Mouse (Mus musculus): Measurements from ENCODE around the gene Tecpr1. TPM values are rescaled to one million over a fixed set of nuclear protein-coding genes. Genes with fewer than 3 reads are reported as not detected.

The Tecpr1 gene
- polyA plus RNA-seq (2021; fragmentation: Nextera tagmentation): 25.5 and 32.1 TPM in 2 replicates
- long read RNA-seq, experiment 1, full-length matches to known transcripts: 203 of 291 reads
- long read RNA-seq, experiment 1, partial matches to known transcripts: 60 of 291 reads
- long read RNA-seq, experiment 1, other reads (novel, unspliced or antisense): 28 of 291 reads
- long read RNA-seq, experiment 2, full-length matches to known transcripts: 13 of 76 reads
- long read RNA-seq, experiment 2, partial matches to known transcripts: 33 of 76 reads
- long read RNA-seq, experiment 2, other reads (novel, unspliced or antisense): 30 of 76 reads

DNA sequence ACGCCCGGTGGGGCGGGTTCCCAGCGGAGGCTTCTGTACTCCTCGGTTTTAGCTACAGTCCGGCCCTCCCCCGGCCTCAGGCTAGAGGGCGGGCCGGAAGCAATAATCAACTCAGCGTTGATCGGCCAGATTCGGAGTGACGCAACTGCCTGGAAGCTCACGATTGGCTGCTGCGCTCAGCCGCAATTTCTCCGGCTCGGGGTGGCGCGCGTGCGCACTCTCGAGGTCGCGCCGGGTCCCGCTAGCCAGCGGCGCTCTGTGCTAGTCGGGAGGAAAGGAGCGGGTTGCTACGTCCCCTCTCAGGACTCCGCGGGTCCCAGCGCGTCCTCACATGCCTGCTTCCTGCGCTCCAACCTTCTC, at the start of gene Tecpr1:
Gene Tecpr1 (minus strand): TSS at position 113 of the 360 bp plus-strand sequence.

DNA sequence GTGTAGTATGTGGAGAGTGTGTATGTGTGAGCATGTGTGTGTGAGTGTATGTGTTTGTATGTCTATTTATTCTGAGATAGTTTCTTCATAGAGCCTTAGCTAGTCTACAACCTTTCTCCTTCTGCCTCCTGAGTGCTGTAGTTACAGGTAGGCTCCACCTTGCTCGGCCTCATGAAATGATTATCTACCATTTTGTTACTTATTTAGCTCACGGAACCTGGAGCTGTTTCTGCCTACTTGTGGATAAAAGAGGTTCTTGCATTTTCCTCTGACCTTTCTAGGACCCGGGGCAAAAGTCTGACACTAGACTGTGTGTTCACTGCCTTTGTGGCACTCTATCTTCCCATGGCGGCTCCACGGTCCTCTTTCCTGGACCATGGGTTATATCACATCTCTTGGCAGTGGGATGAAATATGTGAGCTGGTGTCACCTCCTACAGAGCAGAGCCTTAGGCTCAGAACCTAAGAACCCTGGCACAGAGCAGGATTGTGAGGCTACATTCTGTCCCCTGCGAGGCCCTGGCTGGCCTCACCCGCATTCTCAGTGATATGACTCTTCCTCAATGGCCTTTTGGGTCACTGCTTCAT, 20.6 kb upstream of the Tecpr1 start, which contains the start of gene Bri3:
Gene Bri3 (plus strand): TSS at position 537 of the 587 bp plus-strand sequence.

DNA sequence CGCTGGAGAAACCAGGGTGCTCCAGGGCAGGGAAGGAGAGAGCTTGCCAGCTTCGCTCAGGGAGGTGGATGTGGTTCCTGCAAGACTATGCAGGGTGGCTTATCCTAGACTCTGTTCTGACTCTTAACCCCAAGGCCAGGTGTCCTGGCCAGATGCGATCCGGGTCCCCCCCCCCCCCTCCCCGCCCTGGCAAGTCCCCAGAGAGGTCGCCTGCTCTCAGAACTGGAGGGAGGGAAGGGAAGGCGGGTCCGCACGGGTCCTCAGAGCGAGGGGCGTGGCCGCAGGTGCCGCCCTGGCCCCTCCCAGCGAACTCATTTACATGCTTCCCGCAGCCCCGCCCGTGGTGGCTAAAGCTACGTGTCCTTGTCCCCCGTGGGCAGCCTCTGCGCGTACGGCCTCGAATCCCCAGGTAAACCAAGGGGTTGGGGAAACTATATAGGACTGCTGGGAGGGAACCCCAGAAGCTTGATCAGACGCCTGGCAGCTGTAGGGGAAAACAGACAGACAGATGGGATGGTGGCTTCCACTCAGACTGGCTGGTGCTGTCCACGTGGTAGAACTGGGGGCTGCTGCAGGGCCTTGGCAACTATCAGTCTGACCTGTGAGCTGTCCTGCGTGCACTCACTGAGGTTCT, 33.3 kb downstream of the Tecpr1 start, which contains the start of gene Bhlha15:
Gene Bhlha15 (plus strand): TSS at position 337 of the 634 bp plus-strand sequence.

Other genes starting within 250 kb of the Tecpr1 start
- 17.6 and 41.1 TPM in 2 replicates for gene Ccz1, start 208.7 kb downstream of the Tecpr1 start, polyA plus RNA-seq (2021; fragmentation: Nextera tagmentation)
- gene Ocm, start 196.9 kb downstream of the Tecpr1 start, polyA plus RNA-seq (2021; fragmentation: Nextera tagmentation): 1.1 and 3.2 TPM in 2 replicates
- 11.6 and 15.5 TPM in 2 replicates for gene Lmtk2, start 123.2 kb downstream of the Tecpr1 start, polyA plus RNA-seq (2021; fragmentation: Nextera tagmentation)
- not detected in 2 replicates for gene Bhlha15, start 33.3 kb downstream of the Tecpr1 start, polyA plus RNA-seq (2021; fragmentation: Nextera tagmentation)
- gene Bri3, start 20.8 kb upstream of the Tecpr1 start, polyA plus RNA-seq (2021; fragmentation: Nextera tagmentation): 16.0 and 248 TPM in 2 replicates
- gene Baiap2l1, start 134.5 kb upstream of the Tecpr1 start, polyA plus RNA-seq (2021; fragmentation: Nextera tagmentation): 0.33 and 0.34 TPM in 2 replicates

Measured in left cerebral cortex, adult 6 months (tissue).